Mouse (Mus musculus) limb, embryonic 12.5 days (tissue): ENCODE measurements around the gene Mvd. TPM values are rescaled to one million over a fixed set of nuclear protein-coding genes. Genes with fewer than 3 reads are reported as not detected.
A peak's percentile ranks its signal among the peaks of the same experiment; 100 is the strongest.

ENCODE experiments used
- ATAC-seq: fragments of 200-750 bp; cut with Nextera tagmentation; 2 replicates; pipeline ENCODE4 v1.8.0; 2017; ENCODE audit warnings: low read depth, moderate TSS enrichment; ENCODE audit not compliant: insufficient number of reproducible peaks, insufficient read depth, low FRiP score, low TSS enrichment
- H3K27ac ChIP-seq: fragments of 300-500 bp; sonication (generic); 2 replicates; pipeline ENCODE4 v1.5.1; 2016; ENCODE audit warnings: mild to moderate bottlenecking, moderate library complexity
- H3K27me3 ChIP-seq: fragments of 300-500 bp; sonication (generic); 2 replicates; pipeline ENCODE4 v1.6.1; 2016; ENCODE audit warnings: mild to moderate bottlenecking, moderate library complexity
- H3K36me3 ChIP-seq: fragments of 300-500 bp; sonication (generic); 2 replicates; pipeline ENCODE4 v1.6.1; 2016; ENCODE audit warnings: mild to moderate bottlenecking, moderate library complexity
- H3K4me1 ChIP-seq: fragments of 300-500 bp; sonication (generic); replicated peaks from 2 replicates; pipeline ENCODE4 v1.6.1; 2016
- H3K4me2 ChIP-seq: fragments of 300-500 bp; sonication (generic); 2 replicates; pipeline ENCODE4 v1.6.1; 2016; ENCODE audit warnings: mild to moderate bottlenecking, moderate library complexity
- H3K4me3 ChIP-seq: fragments of 300-500 bp; sonication (generic); replicated peaks from 2 replicates; pipeline ENCODE4 v1.5.1; 2016; ENCODE audit warnings: mild to moderate bottlenecking
- H3K9ac ChIP-seq: fragments of 300-500 bp; sonication (generic); replicated peaks from 2 replicates; pipeline ENCODE4 v1.6.1; 2016; ENCODE audit warnings: mild to moderate bottlenecking, moderate library complexity
- H3K9me3 ChIP-seq: fragments of 300-500 bp; sonication (generic); 2 replicates; pipeline ENCODE4 v1.6.1; 2016; ENCODE audit warnings: mild to moderate bottlenecking, moderate library complexity
- WGBS: fragments of 180-500 bp; shearing (Covaris S2); methylation state at CpG from one replicate; pipeline ENCODE4 v1.1.7; 2016; 5-methylcytosine and 5-hydroxymethylcytosine counted together
- polyA plus RNA-seq: library from polyadenylated mRNA; unstranded; fragments of >200 nt; fragmentation: Nextera tagmentation; extraction: Ambion mirVana; gene quantifications from 2 replicates; pipeline ENCODE4 v1.2.1, GENCODE M21; 2016

Gene Mvd
- polyA plus RNA-seq = 40.5 and 48.7 TPM in 2 replicates

- Histone ChIP-seq H3K9ac (peak within 1 kb of the TSS; percentile 77), H3K4me2 (peak within 1 kb of the TSS; percentile 93), H3K27ac (peak within 1 kb of the TSS; percentile 94), H3K4me3 (peak within 1 kb of the TSS; percentile 65), H3K27me3 (no peaks in the 10 kb centered on the region), H3K36me3 (peaks cover 14% of the 10 kb centered on the region), H3K4me1 (peaks cover 36% of the 10 kb centered on the region), H3K9me3 (no peaks in the 10 kb centered on the region)
- ATAC-seq = peak; percentile 99
- WGBS = under 1% methylated on average over 47 of the region's 47 CpGs
Measured at GRCm38 (mm10) chr8:122443262-122444006, at the start of gene Mvd. Gene Mvd, minus strand, starts transcription at chr8:122443422.

GRCm38 (mm10) chr8:122488387-122488786 is 45.2 kb upstream of the Mvd start:
- Histone ChIP-seq H3K36me3 (peaks cover 95% of the 10 kb centered on the region), H3K4me3 (no peak overlapping the region), H3K27me3 (no peaks in the 10 kb centered on the region), H3K9me3 (no peaks in the 10 kb centered on the region), H3K4me1 (no peaks in the 10 kb centered on the region), H3K9ac (no peak overlapping the region), H3K4me2 (no peak overlapping the region), H3K27ac (no peak overlapping the region)
- 95% methylated on average over 9 of the region's 9 CpGs for WGBS
- no peak for ATAC-seq

GRCm38 (mm10) chr8:122484831-122485230 is 41.6 kb upstream of the Mvd start:
- ATAC-seq = no peak
- no peak overlapping the region for H3K9ac ChIP-seq
- H3K9me3 ChIP-seq = no peaks in the 10 kb centered on the region
- no peak overlapping the region for H3K27ac ChIP-seq
- WGBS = 91% methylated on average over 12 of the region's 12 CpGs
- H3K27me3 ChIP-seq = no peaks in the 10 kb centered on the region
- H3K4me2 ChIP-seq = no peak overlapping the region
- H3K4me1 ChIP-seq = no peaks in the 10 kb centered on the region
- H3K4me3 ChIP-seq = no peak overlapping the region
- peaks cover 100% of the 10 kb centered on the region for H3K36me3 ChIP-seq

GRCm38 (mm10) chr8:122483877-122484276 is 40.7 kb upstream of the Mvd start:
- Histone ChIP-seq H3K9ac (no peak overlapping the region), H3K4me1 (no peaks in the 10 kb centered on the region), H3K4me2 (no peak overlapping the region), H3K27me3 (no peaks in the 10 kb centered on the region), H3K9me3 (no peaks in the 10 kb centered on the region), H3K36me3 (peaks cover 100% of the 10 kb centered on the region), H3K27ac (no peak overlapping the region), H3K4me3 (no peak overlapping the region)
- WGBS = 97% methylated on average over 7 of the region's 7 CpGs
- no peak for ATAC-seq

- Histone ChIP-seq H3K27me3 (no peaks in the 10 kb centered on the region), H3K4me2 (no peak overlapping the region), H3K4me1 (no peaks in the 10 kb centered on the region), H3K36me3 (peaks cover 99% of the 10 kb centered on the region), H3K9me3 (no peaks in the 10 kb centered on the region), H3K4me3 (no peak overlapping the region), H3K27ac (no peak overlapping the region), H3K9ac (no peak overlapping the region)
- 94% methylated on average over 8 of the region's 8 CpGs for WGBS
- ATAC-seq = no peak
Measured at GRCm38 (mm10) chr8:122482448-122482847, 39.2 kb upstream of the Mvd start.

GRCm38 (mm10) chr8:122475580-122476320 is 32.5 kb upstream of the Mvd start, which contains the start of the genes Rnf166 and Ctu2:
Gene Rnf166, minus strand, starts transcription at chr8:122476064.
Gene Ctu2, plus strand, starts transcription at chr8:122476143.
- under 1% methylated on average over 91 of the region's 103 CpGs for WGBS
- Histone ChIP-seq H3K27me3 (no peaks in the 10 kb centered on the region), H3K4me2 (peak within 1 kb of the TSS; percentile 90), H3K9me3 (no peaks in the 10 kb centered on the region), H3K4me1 (peaks cover 20% of the 10 kb centered on the region), H3K36me3 (peaks cover 55% of the 10 kb centered on the region), H3K27ac (peak within 1 kb of the TSS; percentile 79), H3K4me3 (peak within 1 kb of the TSS; percentile 98), H3K9ac (peak within 1 kb of the TSS; percentile 91)
- peak; percentile 77 for ATAC-seq

GRCm38 (mm10) chr8:122474951-122475560 is 31.8 kb upstream of the Mvd start:
- H3K4me2 ChIP-seq = peak overlapping the region; percentile 90
- peaks cover 53% of the 10 kb centered on the region for H3K36me3 ChIP-seq
- H3K9me3 ChIP-seq = no peaks in the 10 kb centered on the region
- no peak overlapping the region for H3K27ac ChIP-seq
- ATAC-seq = no peak
- peak overlapping the region; percentile 91 for H3K9ac ChIP-seq
- H3K4me3 ChIP-seq = peak overlapping the region; percentile 98
- WGBS = 11% methylated on average over 16 of the region's 16 CpGs
- no peaks in the 10 kb centered on the region for H3K27me3 ChIP-seq
- H3K4me1 ChIP-seq = peaks cover 20% of the 10 kb centered on the region

- no peak overlapping the region for H3K4me3 ChIP-seq
- H3K9ac ChIP-seq = 0 out of 2 replicates have a peak overlapping the region, but pooled peaks have one; percentile 24
- ATAC-seq = no peak
- no peaks in the 10 kb centered on the region for H3K27me3 ChIP-seq
- WGBS = 92% methylated on average over 8 of the region's 8 CpGs
- H3K36me3 ChIP-seq = peaks cover 50% of the 10 kb centered on the region
- H3K4me2 ChIP-seq = no peak overlapping the region
- H3K4me1 ChIP-seq = peaks cover 20% of the 10 kb centered on the region
- H3K9me3 ChIP-seq = no peaks in the 10 kb centered on the region
- no peak overlapping the region for H3K27ac ChIP-seq
Measured at GRCm38 (mm10) chr8:122473911-122474421, 30.7 kb upstream of the Mvd start.

- ATAC-seq = no peak
- no peak overlapping the region for H3K4me3 ChIP-seq
- no peak overlapping the region for H3K27ac ChIP-seq
- H3K4me2 ChIP-seq = no peak overlapping the region
- no peak overlapping the region for H3K9ac ChIP-seq
- H3K4me1 ChIP-seq = peaks cover 12% of the 10 kb centered on the region
- WGBS = 87% methylated on average over 5 of the region's 5 CpGs
- no peaks in the 10 kb centered on the region for H3K9me3 ChIP-seq
- no peaks in the 10 kb centered on the region for H3K27me3 ChIP-seq
- peaks cover 68% of the 10 kb centered on the region for H3K36me3 ChIP-seq
Measured at GRCm38 (mm10) chr8:122470691-122471090, 27.5 kb upstream of the Mvd start.

GRCm38 (mm10) chr8:122469965-122470364 is 26.7 kb upstream of the Mvd start:
- Histone ChIP-seq H3K4me2 (no peak overlapping the region), H3K36me3 (peaks cover 74% of the 10 kb centered on the region), H3K9me3 (no peaks in the 10 kb centered on the region), H3K4me3 (no peak overlapping the region), H3K4me1 (peaks cover 9% of the 10 kb centered on the region), H3K9ac (no peak overlapping the region), H3K27me3 (no peaks in the 10 kb centered on the region), H3K27ac (no peak overlapping the region)
- WGBS = 83% methylated on average over 10 of the region's 10 CpGs
- ATAC-seq = no peak

GRCm38 (mm10) chr8:122469407-122469806 is 26.2 kb upstream of the Mvd start:
- peaks cover 74% of the 10 kb centered on the region for H3K36me3 ChIP-seq

More at GRCm38 (mm10) chr8:122469407-122469806, 26.2 kb upstream of the Mvd start:
- no peak for ATAC-seq
- Histone ChIP-seq H3K4me3 (no peak overlapping the region), H3K27ac (no peak overlapping the region), H3K27me3 (no peaks in the 10 kb centered on the region), H3K4me2 (no peak overlapping the region), H3K4me1 (peaks cover 5% of the 10 kb centered on the region; the same call in 1 of the 2 replicates), H3K9ac (no peak overlapping the region), H3K9me3 (no peaks in the 10 kb centered on the region)
- 78% methylated on average over 6 of the region's 6 CpGs for WGBS
